Mouse (Mus musculus) hindbrain, embryonic 14.5 days (tissue): ENCODE measurements at regions not wholly inside any gene's neighbourhood (a gene's known extent, or its start where the extent isn't known, plus 50 kb on each side); places are given as distances from the start of the nearest gene placed in this dataset.
A peak's percentile ranks its signal among the peaks of the same experiment; 100 is the strongest.

Source experiments
- ATAC-seq: fragments of 200-750 bp; cut with Nextera tagmentation; 2 replicates; pipeline ENCODE4 v1.8.0; 2017; ENCODE audit warnings: moderate number of reproducible peaks, mild to moderate bottlenecking, moderate TSS enrichment, moderate library complexity; ENCODE audit not compliant: low FRiP score
- DNase-seq: peaks from one replicate; pipeline ENCODE4 v3.0.0-alpha.2; 2015; ENCODE audit warnings: low spot score
- H3K27ac ChIP-seq: fragments of 300-500 bp; sonication (generic); 2 replicates; pipeline ENCODE4 v1.5.1; 2014; ENCODE audit warnings: mild to moderate bottlenecking, moderate library complexity
- H3K27me3 ChIP-seq: fragments of 300-500 bp; sonication (generic); 2 replicates; pipeline ENCODE4 v1.6.1; 2014; ENCODE audit warnings: mild to moderate bottlenecking, low read length, mixed read lengths; ENCODE audit not compliant: control insufficient read depth, insufficient read depth
- H3K36me3 ChIP-seq: fragments of 300-500 bp; sonication (generic); replicated peaks from 2 replicates; pipeline ENCODE4 v1.6.1; 2014; ENCODE audit not compliant: control insufficient read depth, insufficient read depth
- H3K4me1 ChIP-seq: fragments of 300-500 bp; sonication (generic); replicated peaks from 2 replicates; pipeline ENCODE4 v1.6.1; 2014; ENCODE audit warnings: antibody characterized with exemption, low read length, mixed read lengths; ENCODE audit not compliant: control insufficient read depth, insufficient read depth
- H3K4me2 ChIP-seq: fragments of 300-500 bp; sonication (generic); replicated peaks from 2 replicates; pipeline ENCODE4 v1.6.1; 2014; ENCODE audit warnings: mild to moderate bottlenecking, moderate library complexity
- H3K4me3 ChIP-seq: fragments of 300-500 bp; sonication (generic); replicated peaks from 2 replicates; pipeline ENCODE4 v1.5.1; 2014; ENCODE audit warnings: mild to moderate bottlenecking, low read length
- H3K9ac ChIP-seq: fragments of 300-500 bp; sonication (generic); 2 replicates; pipeline ENCODE4 v1.6.1; 2014
- H3K9me3 ChIP-seq: fragments of 300-500 bp; sonication (generic); 2 replicates; pipeline ENCODE4 v1.6.1; 2016; ENCODE audit warnings: low read length; ENCODE audit not compliant: control insufficient read depth
- WGBS: fragments of 180-500 bp; shearing (Covaris S2); extraction: QIAGEN DNeasy Blood & Tissue Kit; methylation state at CpG from one replicate; pipeline ENCODE4 v1.1.7; 2014; 5-methylcytosine and 5-hydroxymethylcytosine counted together

GRCm38 (mm10) chr10:29802637-29803036 is 267.0 kb upstream of the Rspo3 start:
- Histone ChIP-seq H3K36me3 (no peaks in the 10 kb centered on the region), H3K9ac (no peak overlapping the region), H3K9me3 (no peaks in the 10 kb centered on the region), H3K4me1 (no peaks in the 10 kb centered on the region), H3K4me2 (no peak overlapping the region), H3K27ac (no peak overlapping the region), H3K27me3 (no peaks in the 10 kb centered on the region), H3K4me3 (no peak overlapping the region)
- DNase-seq (no peak), ATAC-seq (no peak)
- WGBS: 94% methylated on average over 3 of the region's 3 CpGs

- Histone ChIP-seq H3K9ac (no peak overlapping the region), H3K36me3 (no peaks in the 10 kb centered on the region), H3K9me3 (no peaks in the 10 kb centered on the region), H3K4me1 (no peaks in the 10 kb centered on the region), H3K27me3 (no peaks in the 10 kb centered on the region), H3K4me3 (no peak overlapping the region), H3K27ac (no peak overlapping the region), H3K4me2 (no peak overlapping the region)
- ATAC-seq (no peak), DNase-seq (no peak)
- 100% methylated on average over 1 of the region's 1 CpGs for WGBS
These were observed 259.0 kb upstream of the Rspo3 start for GRCm38 (mm10) chr10:29794663-29795062.

DNA sequence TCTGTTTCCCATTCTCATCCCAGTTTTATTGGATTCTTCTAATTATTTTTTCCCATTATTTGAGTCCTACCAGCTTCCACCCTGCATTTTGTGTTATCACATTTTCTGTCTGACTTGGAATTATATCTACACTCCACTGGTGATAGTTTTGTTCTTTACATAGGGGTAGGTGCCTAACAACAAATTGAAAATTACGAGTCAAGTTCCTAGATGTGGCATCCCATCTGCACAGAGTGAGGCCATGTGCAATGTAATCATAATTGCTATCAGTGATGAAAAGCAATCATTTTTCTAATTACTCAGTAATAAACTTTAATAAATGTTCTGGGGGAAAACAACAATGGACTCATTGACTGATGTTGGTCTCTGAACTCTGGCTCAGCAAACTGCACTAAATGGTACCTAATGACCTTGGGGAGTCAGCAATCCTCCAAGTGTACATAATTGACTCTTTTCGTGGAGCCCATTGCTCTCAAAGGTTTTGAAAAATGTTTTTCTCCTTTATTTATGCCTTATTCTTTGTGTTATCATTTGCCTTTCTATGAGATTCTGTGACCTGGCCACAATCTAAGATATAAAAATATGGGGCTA is 250.6 kb upstream of the Rspo3 start:
- no peaks in the 10 kb centered on the region for H3K9me3 ChIP-seq
- H3K36me3 ChIP-seq: no peaks in the 10 kb centered on the region
- 61% methylated on average over 2 of the region's 2 CpGs for WGBS
- no peak overlapping the region for H3K9ac ChIP-seq
- DNase-seq: no peak
- H3K27me3 ChIP-seq: no peaks in the 10 kb centered on the region
- ATAC-seq: peak; percentile 53; the same call in 1 of the 2 replicates
- no peak overlapping the region for H3K27ac ChIP-seq
- no peak overlapping the region for H3K4me2 ChIP-seq
- no peaks in the 10 kb centered on the region for H3K4me1 ChIP-seq
- no peak overlapping the region for H3K4me3 ChIP-seq

GRCm38 (mm10) chr10:29736677-29737076 is 201.0 kb upstream of the Rspo3 start:
- Histone ChIP-seq H3K9me3 (no peaks in the 10 kb centered on the region), H3K27ac (no peak overlapping the region), H3K4me1 (no peaks in the 10 kb centered on the region), H3K9ac (no peak overlapping the region), H3K27me3 (no peaks in the 10 kb centered on the region), H3K4me3 (no peak overlapping the region), H3K36me3 (no peaks in the 10 kb centered on the region), H3K4me2 (no peak overlapping the region)
- no peak for ATAC-seq
- WGBS: 88% methylated on average over 3 of the region's 3 CpGs
- no peak for DNase-seq

DNA sequence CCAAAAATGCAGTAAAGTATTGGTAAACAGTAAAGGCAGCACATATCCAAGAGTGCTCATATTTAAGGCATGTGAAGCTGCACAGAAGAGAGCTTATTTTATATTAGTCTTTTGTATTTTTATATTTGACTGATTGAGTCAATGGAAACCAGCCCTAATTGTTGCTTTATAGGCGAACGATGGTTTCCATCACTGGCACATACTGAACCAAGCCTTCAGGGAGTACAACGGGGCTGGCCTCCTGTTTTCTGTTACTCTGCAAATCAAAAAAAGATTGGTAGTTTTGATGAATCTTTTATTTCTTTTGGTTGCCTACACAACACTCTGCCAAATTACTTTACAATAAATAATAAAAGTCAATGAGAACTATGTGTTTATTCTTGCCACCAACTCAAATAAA is 189.7 kb upstream of the Rspo3 start:
- Histone ChIP-seq H3K36me3 (no peaks in the 10 kb centered on the region), H3K9me3 (no peaks in the 10 kb centered on the region), H3K9ac (no peak overlapping the region), H3K27me3 (no peaks in the 10 kb centered on the region), H3K4me2 (no peak overlapping the region), H3K27ac (no peak overlapping the region), H3K4me3 (no peak overlapping the region), H3K4me1 (no peaks in the 10 kb centered on the region)
- ATAC-seq (no peak), DNase-seq (no peak)
- 93% methylated on average over 3 of the region's 3 CpGs for WGBS

DNA sequence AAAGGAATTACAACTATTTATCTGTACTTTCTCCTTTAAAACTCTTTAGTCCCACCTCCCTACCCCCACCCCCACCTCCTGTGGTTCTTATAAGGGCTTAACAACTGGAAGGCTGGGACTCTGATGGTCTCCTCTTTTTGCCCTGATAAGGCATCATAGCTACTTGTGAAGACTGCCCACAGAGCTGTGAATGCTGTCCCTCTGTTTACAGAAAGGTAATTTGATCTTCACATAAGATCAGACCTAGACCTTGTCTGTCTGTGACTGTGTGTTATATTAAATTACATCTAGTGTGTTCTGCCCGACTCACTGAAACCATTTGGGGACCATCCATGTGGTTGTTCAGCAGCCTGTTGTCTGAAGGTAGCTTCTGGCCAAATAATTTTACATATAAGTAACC is 175.3 kb upstream of the Rspo3 start:
- Histone ChIP-seq H3K4me2 (no peak overlapping the region), H3K36me3 (no peaks in the 10 kb centered on the region), H3K4me1 (no peaks in the 10 kb centered on the region), H3K27me3 (no peaks in the 10 kb centered on the region), H3K9ac (no peak overlapping the region), H3K27ac (no peak overlapping the region), H3K9me3 (no peaks in the 10 kb centered on the region), H3K4me3 (no peak overlapping the region)
- no peak for ATAC-seq
- no peak for DNase-seq
- 53% methylated on average over 1 of the region's 1 CpGs for WGBS

- WGBS: 59% methylated on average over 2 of the region's 2 CpGs
These were observed 173.0 kb upstream of the Rspo3 start for GRCm38 (mm10) chr10:29708653-29709052.

DNA sequence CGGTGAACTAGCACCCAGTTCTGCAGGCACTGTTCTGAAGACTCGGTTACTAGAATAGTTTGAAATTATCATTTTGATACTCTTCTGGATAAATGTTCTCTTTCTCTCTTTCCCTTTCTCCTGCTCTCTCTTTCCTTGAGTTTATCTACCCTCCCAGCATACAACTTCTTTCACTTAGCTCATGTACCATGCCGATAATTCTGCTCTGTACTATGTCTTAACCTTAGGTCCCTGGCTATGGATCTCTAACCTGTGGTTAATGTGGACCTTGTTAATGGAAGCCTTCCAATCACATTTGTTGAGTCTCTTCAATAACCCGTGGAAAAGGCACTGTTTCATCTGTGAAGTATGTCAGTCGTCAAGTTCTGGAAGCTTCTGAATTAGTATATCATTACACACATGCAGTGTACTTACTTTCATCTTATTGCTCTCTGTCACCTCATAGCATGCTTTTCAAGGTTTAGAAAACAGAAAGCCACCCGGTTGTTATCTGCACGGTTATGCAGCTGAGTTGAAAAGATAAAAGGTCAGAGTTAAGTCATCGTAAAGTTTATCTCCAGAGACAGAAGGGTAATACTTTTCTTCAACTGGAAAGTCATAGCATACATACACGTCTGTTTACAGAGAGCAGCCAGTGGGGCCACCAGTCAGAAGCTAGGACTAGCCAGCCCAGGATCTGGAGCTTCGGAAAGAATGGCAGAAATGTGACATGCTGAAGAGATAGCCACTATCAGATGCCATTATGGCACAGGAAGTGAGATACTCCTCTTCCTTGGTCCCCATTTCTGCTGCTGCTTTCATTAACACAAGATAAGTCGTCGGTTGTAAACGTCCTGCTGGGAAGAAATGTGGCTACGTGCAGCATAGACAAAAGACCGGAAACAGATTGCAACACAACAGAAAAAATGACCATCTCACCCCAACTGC is 157.6 kb upstream of the Rspo3 start:
- no peaks in the 10 kb centered on the region for H3K9me3 ChIP-seq
- H3K27ac ChIP-seq: no peak overlapping the region
- H3K9ac ChIP-seq: no peak overlapping the region
- no peaks in the 10 kb centered on the region for H3K27me3 ChIP-seq
- H3K4me2 ChIP-seq: no peak overlapping the region
- ATAC-seq: no peak
- no peak overlapping the region for H3K4me3 ChIP-seq
- 84% methylated on average over 15 of the region's 15 CpGs for WGBS
- H3K4me1 ChIP-seq: no peaks in the 10 kb centered on the region
- H3K36me3 ChIP-seq: no peaks in the 10 kb centered on the region
- DNase-seq: no peak

More at GRCm38 (mm10) chr10:29708653-29709052, 173.0 kb upstream of the Rspo3 start:
- Histone ChIP-seq H3K27me3 (no peaks in the 10 kb centered on the region), H3K4me3 (no peak overlapping the region), H3K9me3 (no peaks in the 10 kb centered on the region), H3K27ac (no peak overlapping the region), H3K36me3 (no peaks in the 10 kb centered on the region), H3K4me1 (no peaks in the 10 kb centered on the region), H3K9ac (no peak overlapping the region), H3K4me2 (no peak overlapping the region)
- no peak for ATAC-seq
- DNase-seq: no peak

DNA sequence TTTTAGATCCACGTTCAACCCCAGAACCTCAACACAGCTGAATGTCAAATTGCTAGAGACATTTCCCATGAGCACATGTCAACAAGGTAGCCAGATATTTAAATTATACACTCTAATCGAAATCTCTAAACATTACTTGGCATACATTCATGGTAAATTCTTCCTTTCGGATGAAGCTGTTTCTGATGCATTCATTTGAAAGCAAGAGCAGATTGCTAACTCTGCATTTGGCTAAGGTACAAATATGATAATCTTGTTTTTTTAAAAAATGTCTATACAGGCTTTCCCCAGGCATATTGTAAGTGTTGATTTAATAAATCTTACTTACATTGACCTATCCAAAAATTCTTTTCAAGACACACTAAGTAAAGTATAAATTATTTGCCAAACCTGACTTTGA is 153.9 kb upstream of the Rspo3 start:
- WGBS: 82% methylated on average over 3 of the region's 3 CpGs
- no peaks in the 10 kb centered on the region for H3K9me3 ChIP-seq
- H3K4me3 ChIP-seq: no peak overlapping the region
- ATAC-seq (no peak), DNase-seq (no peak)
- H3K27me3 ChIP-seq: no peaks in the 10 kb centered on the region
- no peaks in the 10 kb centered on the region for H3K36me3 ChIP-seq
- no peaks in the 10 kb centered on the region for H3K4me1 ChIP-seq
- no peak overlapping the region for H3K27ac ChIP-seq
- H3K4me2 ChIP-seq: no peak overlapping the region
- no peak overlapping the region for H3K9ac ChIP-seq
